Mouse (Mus musculus): ENCODE data around the gene Tlr9. TPM values are rescaled to one million over a fixed set of nuclear protein-coding genes. Genes with fewer than 3 reads are reported as not detected.

The Tlr9 gene
- polyA plus RNA-seq, 1 experiment from 2014 or later = 0.16 TPM

- ATAC-seq (no peak), DNase-seq (no peak)
- Histone ChIP-seq H3K4me3 (ENCODE audit: low read depth, low read length) (no peak overlapping the region), H3K27me3 (ENCODE audit: insufficient read depth, low read length) (no peaks in the 10 kb centered on the region), H3K4me2 (ENCODE audit: low read depth, low read length) (no peak overlapping the region), H3K9ac (replicated peaks) (no peak overlapping the region), H3K36me3 (replicated peaks; ENCODE audit: insufficient read depth, low read length) (peaks cover 39% of the 10 kb centered on the region), H3K9me3 (ENCODE audit: low read length) (no peaks in the 10 kb centered on the region), H3K4me1 (ENCODE audit: insufficient read depth) (peaks cover 20% of the 10 kb centered on the region), H3K27ac (ENCODE audit: low read depth) (no peak overlapping the region)
- WGBS (ENCODE audit: insufficient replicate concordance) = 80% methylated on average over 8 of the region's 8 CpGs
- TF ChIP-seq CTCF (IDR thresholded peaks at IDR 0.05; ENCODE audit: low read depth) = no peak
- TF ChIP-seq EP300 (IDR thresholded peaks at IDR 0.05; ENCODE audit: low read depth) = no peak
These were observed 28.2 kb upstream of the Tlr9 start for GRCm38 (mm10) chr9:106193930-106194807.

- H3K36me3 ChIP-seq (replicated peaks; ENCODE audit: insufficient read depth, low read length) = peaks cover 24% of the 10 kb centered on the region
- H3K27me3 ChIP-seq (ENCODE audit: insufficient read depth, low read length) = no peaks in the 10 kb centered on the region
- peaks cover 30% of the 10 kb centered on the region for H3K4me1 ChIP-seq (ENCODE audit: insufficient read depth)
- no peak for ATAC-seq
- TF ChIP-seq EP300 (IDR thresholded peaks at IDR 0.05; ENCODE audit: low read depth) = no peak
- TF ChIP-seq CTCF (IDR thresholded peaks at IDR 0.05; ENCODE audit: low read depth) = no peak
- 90% methylated on average over 8 of the region's 8 CpGs for WGBS (ENCODE audit: insufficient replicate concordance)
- H3K4me3 ChIP-seq (ENCODE audit: low read depth, low read length) = no peak overlapping the region
- H3K4me2 ChIP-seq (ENCODE audit: low read depth, low read length) = no peak overlapping the region
- H3K9ac ChIP-seq (replicated peaks) = no peak overlapping the region
- no peak overlapping the region for H3K27ac ChIP-seq (ENCODE audit: low read depth)
- no peaks in the 10 kb centered on the region for H3K9me3 ChIP-seq (ENCODE audit: low read length)
- no peak for DNase-seq
These were observed 26.7 kb upstream of the Tlr9 start for GRCm38 (mm10) chr9:106195693-106196092.

DNA sequence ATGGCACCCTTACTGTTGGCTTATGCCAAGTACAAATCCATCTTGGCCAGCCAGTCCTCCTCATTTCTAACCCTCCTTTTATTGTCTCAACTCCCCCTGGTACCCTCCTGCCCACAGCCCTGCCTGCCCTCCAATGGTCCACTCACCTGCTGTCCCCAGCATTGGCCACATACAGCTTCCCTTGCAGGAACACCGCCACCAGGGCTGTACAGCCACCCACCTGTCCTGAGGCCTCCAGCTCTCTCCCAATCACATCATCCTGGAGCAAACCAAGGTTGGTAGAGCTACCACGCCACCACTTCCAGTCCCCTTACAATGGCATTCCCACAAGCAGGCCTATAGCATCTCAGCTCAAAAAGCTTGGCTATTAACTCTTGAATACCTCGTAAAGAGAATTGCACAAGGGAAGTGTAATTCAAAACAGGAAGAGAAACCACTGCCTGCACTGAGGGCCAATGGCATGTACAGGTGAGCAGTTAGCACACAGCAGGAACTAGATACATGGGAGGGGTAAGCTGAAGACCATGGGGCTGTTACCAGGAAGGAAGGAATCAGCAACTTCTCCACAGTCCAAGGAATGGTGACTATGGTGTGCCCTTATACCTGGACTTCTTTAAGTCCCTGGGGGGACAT is 25.2 kb upstream of the Tlr9 start:
- DNase-seq (no peak), ATAC-seq (no peak)
- WGBS (ENCODE audit: insufficient replicate concordance) = 78% methylated on average over 3 of the region's 3 CpGs

GRCm38 (mm10) chr9:106197732-106198131 is 24.7 kb upstream of the Tlr9 start:
- Histone ChIP-seq H3K9me3 (ENCODE audit: low read length) (no peaks in the 10 kb centered on the region), H3K9ac (replicated peaks) (no peak overlapping the region), H3K4me3 (ENCODE audit: low read depth, low read length) (peak overlapping the region; percentile 69), H3K4me1 (ENCODE audit: insufficient read depth) (peaks cover 27% of the 10 kb centered on the region), H3K4me2 (ENCODE audit: low read depth, low read length) (peak overlapping the region; percentile 85), H3K27me3 (ENCODE audit: insufficient read depth, low read length) (no peaks in the 10 kb centered on the region), H3K27ac (ENCODE audit: low read depth) (no peak overlapping the region), H3K36me3 (replicated peaks; ENCODE audit: insufficient read depth, low read length) (peaks cover 12% of the 10 kb centered on the region)
- no peak for ATAC-seq
- TF ChIP-seq CTCF (IDR thresholded peaks at IDR 0.05; ENCODE audit: low read depth) = no peak
- TF ChIP-seq EP300 (IDR thresholded peaks at IDR 0.05; ENCODE audit: low read depth) = no peak
- no peak for DNase-seq
- 85% methylated on average over 9 of the region's 9 CpGs for WGBS (ENCODE audit: insufficient replicate concordance)

More for the DNA sequence above, 25.2 kb upstream of the Tlr9 start:
- no peak for TF ChIP-seq EP300 (IDR thresholded peaks at IDR 0.05; ENCODE audit: low read depth)
- no peak for TF ChIP-seq CTCF (IDR thresholded peaks at IDR 0.05; ENCODE audit: low read depth)
- Histone ChIP-seq H3K4me3 (ENCODE audit: low read depth, low read length) (peak overlapping the region; percentile 69; the same call in 1 of the 2 replicates), H3K36me3 (replicated peaks; ENCODE audit: insufficient read depth, low read length) (peaks cover 12% of the 10 kb centered on the region), H3K9ac (replicated peaks) (no peak overlapping the region), H3K4me1 (ENCODE audit: insufficient read depth) (peaks cover 29% of the 10 kb centered on the region), H3K9me3 (ENCODE audit: low read length) (no peaks in the 10 kb centered on the region), H3K27ac (ENCODE audit: low read depth) (0 out of 2 replicates have a peak overlapping the region, but pooled peaks have one; percentile 11), H3K27me3 (ENCODE audit: insufficient read depth, low read length) (no peaks in the 10 kb centered on the region), H3K4me2 (ENCODE audit: low read depth, low read length) (peak overlapping the region; percentile 85)

- ATAC-seq = peak; percentile 59
- Histone ChIP-seq H3K4me1 (ENCODE audit: insufficient read depth) (peaks cover 33% of the 10 kb centered on the region), H3K27me3 (ENCODE audit: insufficient read depth, low read length) (no peaks in the 10 kb centered on the region), H3K36me3 (replicated peaks; ENCODE audit: insufficient read depth, low read length) (peaks cover 12% of the 10 kb centered on the region), H3K4me3 (ENCODE audit: low read depth, low read length) (peak overlapping the region; percentile 69), H3K9me3 (ENCODE audit: low read length) (no peaks in the 10 kb centered on the region), H3K27ac (ENCODE audit: low read depth) (peak overlapping the region; percentile 56), H3K4me2 (ENCODE audit: low read depth, low read length) (peak overlapping the region; percentile 85), H3K9ac (replicated peaks) (peak overlapping the region; percentile 71)
- under 1% methylated on average over 46 of the region's 51 CpGs for WGBS (ENCODE audit: insufficient replicate concordance)
- TF ChIP-seq EP300 (IDR thresholded peaks at IDR 0.05; ENCODE audit: low read depth) (no peak), CTCF (IDR thresholded peaks at IDR 0.05; ENCODE audit: low read depth) (no peak)
- peak; percentile 87 for DNase-seq
These were observed 23.4 kb upstream of the Tlr9 start for GRCm38 (mm10) chr9:106198962-106199458.

All from liver, postnatal 0 days (tissue).